Mouse (Mus musculus): ENCODE data around the gene Nfkbib. TPM values are rescaled to one million over a fixed set of nuclear protein-coding genes. Genes with fewer than 3 reads are reported as not detected.
A peak's percentile ranks its signal among the peaks of the same experiment; 100 is the strongest.

Gene Nfkbib
- polyA plus RNA-seq, 1 experiment from 2014 or later = 62.9 TPM

DNA sequence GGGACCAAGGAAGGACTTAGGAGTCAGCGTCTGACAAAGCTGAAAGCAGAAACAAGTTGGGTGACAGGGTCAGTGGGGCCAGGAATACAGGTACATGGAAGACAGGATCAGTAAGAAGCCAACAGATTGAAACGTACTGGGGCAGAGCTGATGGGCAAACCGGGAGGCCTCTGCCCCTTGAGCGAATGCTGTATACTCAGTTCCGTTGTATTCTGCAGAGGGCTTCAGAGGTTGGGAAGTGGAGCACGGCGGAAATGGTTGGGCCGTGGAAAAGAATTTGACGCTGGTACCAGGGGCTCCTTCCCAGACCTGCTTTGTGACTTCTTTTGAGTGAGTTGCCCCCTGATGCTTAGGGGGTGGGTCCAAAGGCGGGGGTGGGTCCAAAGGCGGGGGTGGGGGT, 34.1 kb downstream of the Nfkbib start:
- Histone ChIP-seq H3K4me3 (replicated peaks; ENCODE audit: low read length) (peak overlapping the region; percentile 32; the same call in 1 of the 2 replicates), H3K4me1 (replicated peaks; ENCODE audit: control insufficient read depth, insufficient read depth, low read length) (peaks cover 7% of the 10 kb centered on the region; the same call in 1 of the 2 replicates), H3K9me3 (ENCODE audit: control insufficient read depth, low read length) (no peaks in the 10 kb centered on the region), H3K4me2 (replicated peaks) (peak overlapping the region; percentile 58), H3K9ac (0 out of 2 replicates have a peak overlapping the region, but pooled peaks have one; percentile 34), H3K27me3 (ENCODE audit: control insufficient read depth, insufficient read depth, low read length) (0 out of 2 replicates have a peak, but pooled peaks cover 4% of the 10 kb centered on the region), H3K27ac (no peak overlapping the region), H3K36me3 (replicated peaks; ENCODE audit: control insufficient read depth, insufficient read depth) (peaks cover 9% of the 10 kb centered on the region)
- DNase-seq (ENCODE audit: low spot score) = no peak
- 5% methylated on average over 11 of the region's 11 CpGs for WGBS
- no peak for ATAC-seq (ENCODE audit: low FRiP score)

DNA sequence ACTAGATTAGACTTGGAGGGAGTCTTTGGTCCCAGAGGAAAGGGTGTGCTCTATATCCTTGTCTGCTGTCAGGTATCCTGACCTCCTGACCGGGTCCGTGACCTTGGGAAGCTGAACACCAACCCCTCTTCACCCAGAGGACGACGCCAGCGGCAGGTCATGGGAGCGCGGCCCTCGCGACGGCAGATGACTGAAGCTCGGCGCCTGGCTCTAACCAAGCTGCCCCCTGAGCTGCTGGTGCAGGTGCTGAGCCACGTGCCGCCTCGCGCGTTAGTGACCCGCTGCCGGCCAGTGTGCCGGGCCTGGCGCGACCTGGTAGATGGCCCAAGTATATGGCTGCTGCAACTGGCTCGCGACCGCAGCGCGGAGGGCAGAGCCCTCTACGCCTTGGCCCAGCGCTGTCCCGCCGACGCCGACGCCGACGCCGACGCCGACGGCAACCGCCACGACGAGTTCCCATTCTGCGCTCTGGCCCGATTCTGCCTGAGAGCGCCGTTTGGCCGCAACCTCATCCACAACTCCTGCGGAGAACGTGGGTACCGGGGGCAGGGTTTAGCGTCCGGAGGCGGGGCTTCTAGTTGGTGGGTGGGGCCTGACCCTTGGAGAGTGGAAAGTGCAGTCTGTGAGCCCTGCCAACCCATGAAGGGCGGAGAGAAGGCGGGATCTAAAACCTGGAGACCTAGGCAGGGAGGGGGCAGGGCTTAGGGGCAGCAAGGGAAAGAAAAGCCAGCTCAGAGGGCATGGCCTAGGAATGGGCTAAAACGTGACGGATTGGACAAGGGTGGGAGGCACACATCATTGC, 34.8 kb downstream of the Nfkbib start:
- peaks cover 6% of the 10 kb centered on the region for H3K36me3 ChIP-seq (replicated peaks; ENCODE audit: control insufficient read depth, insufficient read depth)
- H3K9me3 ChIP-seq (ENCODE audit: control insufficient read depth, low read length) = no peaks in the 10 kb centered on the region
- peak overlapping the region; percentile 32 for H3K4me3 ChIP-seq (replicated peaks; ENCODE audit: low read length)
- DNase-seq (ENCODE audit: low spot score) = peak; percentile 60
- 0 out of 2 replicates have a peak, but pooled peaks cover 4% of the 10 kb centered on the region for H3K27me3 ChIP-seq (ENCODE audit: control insufficient read depth, insufficient read depth, low read length)
- no peak overlapping the region for H3K27ac ChIP-seq
- H3K4me2 ChIP-seq (replicated peaks) = peak overlapping the region; percentile 58
- WGBS = 2% methylated on average over 58 of the region's 58 CpGs
- H3K4me1 ChIP-seq (replicated peaks; ENCODE audit: control insufficient read depth, insufficient read depth, low read length) = peaks cover 7% of the 10 kb centered on the region; the same call in 1 of the 2 replicates
- peak; percentile 76 for ATAC-seq (ENCODE audit: low FRiP score)
- H3K9ac ChIP-seq = peak overlapping the region; percentile 34; the same call in 1 of the 2 replicates

DNA sequence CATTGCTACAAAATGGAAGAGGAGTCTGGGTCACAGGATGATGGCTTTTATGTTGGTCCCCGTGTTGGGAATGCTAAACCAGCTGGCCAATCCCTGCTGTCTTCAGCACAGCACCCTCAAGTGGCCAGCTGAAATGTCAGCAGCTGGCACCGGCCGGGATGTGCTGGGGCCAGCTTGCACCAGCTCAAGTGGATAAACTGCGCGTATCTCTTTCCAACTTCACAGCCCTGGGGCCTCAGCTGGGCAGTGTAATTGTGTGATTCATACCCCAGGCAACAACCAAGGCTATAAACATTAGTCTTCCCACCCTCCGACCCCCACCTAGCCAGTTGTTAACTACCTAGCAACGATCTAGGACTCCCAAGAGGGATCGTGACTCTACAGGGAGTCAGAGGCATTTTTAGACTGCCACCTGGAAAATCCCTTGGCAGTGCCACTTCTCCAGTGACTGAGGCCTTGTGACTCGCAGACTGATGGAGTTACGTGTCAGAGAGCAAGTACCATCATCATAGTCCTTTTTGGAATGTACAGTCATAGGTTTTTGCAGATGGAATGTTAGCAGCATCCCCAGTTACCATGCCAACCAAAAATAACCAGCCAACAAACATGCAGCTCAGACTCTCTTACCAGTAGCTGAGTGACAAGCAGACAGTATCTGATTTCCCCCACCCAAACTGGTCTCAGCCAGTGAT, 39.5 kb downstream of the Nfkbib start:
- DNase-seq (ENCODE audit: low spot score) (no peak), ATAC-seq (ENCODE audit: low FRiP score) (0 out of 2 replicates have a peak, but pooled peaks have one; percentile 43)
- no peak overlapping the region for H3K9ac ChIP-seq

DNA sequence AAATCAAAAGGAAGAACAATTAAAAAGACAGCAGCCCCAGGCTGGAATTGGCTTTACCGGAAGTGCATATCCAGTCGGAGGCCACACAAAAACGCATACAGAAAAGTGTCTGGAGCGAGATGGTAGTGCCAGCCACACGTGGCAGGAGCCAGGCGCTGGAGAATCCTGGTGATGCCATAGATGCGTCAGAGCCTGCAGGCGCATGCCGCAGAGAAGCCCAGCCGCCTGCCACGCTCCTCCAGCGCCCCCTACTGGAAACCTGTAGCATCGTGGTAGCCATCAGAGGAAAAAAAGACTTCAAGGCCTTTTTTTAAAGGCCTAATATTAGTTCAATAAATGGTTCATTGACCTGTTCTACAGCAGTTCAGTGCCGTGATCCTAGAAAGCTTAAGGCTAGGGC, 40.7 kb downstream of the Nfkbib start:
- DNase-seq (ENCODE audit: low spot score) (peak; percentile 84), ATAC-seq (ENCODE audit: low FRiP score) (peak; percentile 69; the same call in 1 of the 2 replicates)
- Histone ChIP-seq H3K27me3 (ENCODE audit: control insufficient read depth, insufficient read depth, low read length) (0 out of 2 replicates have a peak, but pooled peaks cover 1% of the 10 kb centered on the region), H3K9me3 (ENCODE audit: control insufficient read depth, low read length) (no peaks in the 10 kb centered on the region), H3K9ac (no peak overlapping the region), H3K4me3 (replicated peaks; ENCODE audit: low read length) (no peak overlapping the region), H3K4me2 (replicated peaks) (peak overlapping the region; percentile 13), H3K4me1 (replicated peaks; ENCODE audit: control insufficient read depth, insufficient read depth, low read length) (no peaks in the 10 kb centered on the region), H3K36me3 (replicated peaks; ENCODE audit: control insufficient read depth, insufficient read depth) (no peaks in the 10 kb centered on the region), H3K27ac (no peak overlapping the region)
- 5% methylated on average over 14 of the region's 14 CpGs for WGBS

More for the DNA sequence above, 39.5 kb downstream of the Nfkbib start:
- no peak overlapping the region for H3K4me3 ChIP-seq (replicated peaks; ENCODE audit: low read length)
- H3K9me3 ChIP-seq (ENCODE audit: control insufficient read depth, low read length) = no peaks in the 10 kb centered on the region
- H3K4me1 ChIP-seq (replicated peaks; ENCODE audit: control insufficient read depth, insufficient read depth, low read length) = peaks cover 5% of the 10 kb centered on the region; the same call in 1 of the 2 replicates
- H3K27ac ChIP-seq = no peak overlapping the region
- no peaks in the 10 kb centered on the region for H3K36me3 ChIP-seq (replicated peaks; ENCODE audit: control insufficient read depth, insufficient read depth)
- 42% methylated on average over 10 of the region's 10 CpGs for WGBS
- 0 out of 2 replicates have a peak, but pooled peaks cover 4% of the 10 kb centered on the region for H3K27me3 ChIP-seq (ENCODE audit: control insufficient read depth, insufficient read depth, low read length)
- H3K4me2 ChIP-seq (replicated peaks) = no peak overlapping the region

DNA sequence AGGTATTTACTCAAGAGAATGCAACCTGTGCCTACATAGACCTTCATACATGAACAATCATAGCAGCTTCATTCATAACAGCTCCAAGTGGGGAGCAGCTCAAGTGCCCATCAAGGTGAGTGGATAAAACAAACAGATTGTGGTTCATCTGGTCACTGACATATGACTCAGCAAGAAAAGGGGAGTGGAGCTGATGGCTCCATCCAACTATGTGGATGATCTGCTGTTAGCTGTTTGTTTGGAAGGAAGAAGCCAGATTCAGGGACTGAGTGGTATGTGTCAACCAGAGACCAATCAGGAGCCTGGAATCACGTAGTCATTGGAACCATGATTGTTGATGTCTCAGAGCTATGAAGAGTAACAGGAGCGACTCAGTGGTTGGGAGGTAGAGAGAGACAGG, 42.7 kb downstream of the Nfkbib start:
- Histone ChIP-seq H3K4me3 (replicated peaks; ENCODE audit: low read length) (no peak overlapping the region), H3K9ac (no peak overlapping the region), H3K4me2 (replicated peaks) (no peak overlapping the region), H3K4me1 (replicated peaks; ENCODE audit: control insufficient read depth, insufficient read depth, low read length) (no peaks in the 10 kb centered on the region), H3K27me3 (ENCODE audit: control insufficient read depth, insufficient read depth, low read length) (no peaks in the 10 kb centered on the region), H3K36me3 (replicated peaks; ENCODE audit: control insufficient read depth, insufficient read depth) (no peaks in the 10 kb centered on the region), H3K27ac (no peak overlapping the region), H3K9me3 (ENCODE audit: control insufficient read depth, low read length) (no peaks in the 10 kb centered on the region)
- no peak for DNase-seq (ENCODE audit: low spot score)
- no peak for ATAC-seq (ENCODE audit: low FRiP score)
- 96% methylated on average over 2 of the region's 2 CpGs for WGBS

DNA sequence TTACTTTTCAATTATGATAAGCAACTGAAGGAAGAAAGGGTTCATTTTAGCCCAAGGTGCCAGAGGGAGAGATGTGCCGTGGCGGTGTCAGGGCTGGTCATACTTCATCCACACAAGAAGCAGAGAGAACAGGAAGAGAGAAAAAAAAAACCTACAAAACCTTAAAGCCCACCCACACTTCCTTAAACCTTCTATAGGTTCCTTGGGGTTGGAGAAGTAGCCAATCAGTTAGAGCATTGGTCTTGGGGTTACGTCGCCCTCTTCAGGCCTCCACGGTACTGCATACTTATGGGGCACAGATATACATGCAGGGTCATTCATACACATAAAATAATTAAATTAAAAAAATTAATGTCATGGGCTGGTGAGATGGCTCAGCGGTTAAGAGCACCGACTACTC, 45.2 kb downstream of the Nfkbib start:
- no peak overlapping the region for H3K9ac ChIP-seq
- H3K27me3 ChIP-seq (ENCODE audit: control insufficient read depth, insufficient read depth, low read length) = no peaks in the 10 kb centered on the region
- no peaks in the 10 kb centered on the region for H3K9me3 ChIP-seq (ENCODE audit: control insufficient read depth, low read length)
- H3K4me3 ChIP-seq (replicated peaks; ENCODE audit: low read length) = no peak overlapping the region
- no peaks in the 10 kb centered on the region for H3K36me3 ChIP-seq (replicated peaks; ENCODE audit: control insufficient read depth, insufficient read depth)
- no peaks in the 10 kb centered on the region for H3K4me1 ChIP-seq (replicated peaks; ENCODE audit: control insufficient read depth, insufficient read depth, low read length)
- no peak for ATAC-seq (ENCODE audit: low FRiP score)
- DNase-seq (ENCODE audit: low spot score) = no peak
- WGBS = 95% methylated on average over 7 of the region's 7 CpGs
- H3K4me2 ChIP-seq (replicated peaks) = no peak overlapping the region
- no peak overlapping the region for H3K27ac ChIP-seq

DNA sequence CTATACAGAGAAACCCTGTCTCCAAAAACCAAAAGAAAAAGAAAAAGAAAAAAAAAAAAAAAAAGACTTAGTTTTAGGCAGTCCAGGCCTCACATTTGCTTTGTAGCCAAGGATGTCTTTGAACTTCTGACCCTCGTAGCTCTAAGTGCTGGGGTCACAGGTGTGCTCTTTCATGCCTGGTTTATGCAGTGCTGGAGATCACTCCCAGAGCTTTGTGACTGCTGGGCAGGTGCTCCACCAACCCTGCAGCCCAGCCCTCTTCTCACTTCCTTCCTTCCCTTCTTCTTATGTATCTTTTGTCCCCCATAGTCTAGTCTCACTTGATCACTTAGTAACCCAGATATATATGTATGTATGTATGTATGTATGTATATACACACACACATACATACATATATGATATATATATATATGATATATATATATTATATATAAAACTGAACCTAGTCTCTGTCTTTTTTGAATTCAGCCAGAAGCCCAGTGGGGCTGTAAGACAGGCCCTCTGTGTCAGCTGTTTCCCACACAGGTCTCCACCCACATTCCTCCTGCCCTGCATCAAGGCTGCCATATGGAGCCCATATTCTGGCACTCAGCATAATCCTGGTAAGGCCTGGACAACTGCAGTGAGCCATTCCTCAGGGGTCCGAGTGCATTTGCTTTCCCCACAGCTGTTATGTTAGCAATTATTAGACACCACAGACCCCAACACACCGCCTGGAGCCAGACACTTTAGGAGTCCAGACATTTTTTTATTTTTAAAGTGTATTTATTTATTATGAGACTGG, 46.4 kb downstream of the Nfkbib start:
- H3K4me1 ChIP-seq (replicated peaks; ENCODE audit: control insufficient read depth, insufficient read depth, low read length) = 0 out of 2 replicates have a peak, but pooled peaks cover 9% of the 10 kb centered on the region
- H3K9ac ChIP-seq = no peak overlapping the region
- H3K27ac ChIP-seq = no peak overlapping the region
- no peak for DNase-seq (ENCODE audit: low spot score)
- no peak overlapping the region for H3K4me2 ChIP-seq (replicated peaks)
- H3K36me3 ChIP-seq (replicated peaks; ENCODE audit: control insufficient read depth, insufficient read depth) = no peaks in the 10 kb centered on the region
- 66% methylated on average over 3 of the region's 3 CpGs for WGBS
- ATAC-seq (ENCODE audit: low FRiP score) = no peak
- no peak overlapping the region for H3K4me3 ChIP-seq (replicated peaks; ENCODE audit: low read length)
- H3K9me3 ChIP-seq (ENCODE audit: control insufficient read depth, low read length) = no peaks in the 10 kb centered on the region
- H3K27me3 ChIP-seq (ENCODE audit: control insufficient read depth, insufficient read depth, low read length) = no peaks in the 10 kb centered on the region

DNA sequence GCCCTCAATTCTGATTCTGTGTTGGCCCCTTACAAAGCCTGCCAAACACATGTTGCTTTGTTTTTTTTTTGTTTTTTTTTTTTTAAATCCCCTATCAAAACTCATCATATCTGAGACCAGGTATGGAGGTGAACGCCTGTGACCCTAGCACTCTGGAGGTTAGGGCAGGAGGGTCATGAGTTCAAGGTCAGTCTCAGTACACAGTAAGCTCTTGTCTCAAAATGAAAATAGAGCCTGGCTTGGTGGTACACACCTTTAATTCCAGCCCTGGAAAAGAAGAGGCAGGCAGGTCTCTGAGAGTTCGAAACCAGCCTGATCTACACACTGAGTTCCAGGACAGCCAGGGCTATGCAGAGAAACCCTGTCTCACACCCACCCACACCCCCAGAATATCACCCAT, 47.7 kb downstream of the Nfkbib start:
- Histone ChIP-seq H3K9me3 (ENCODE audit: control insufficient read depth, low read length) (no peaks in the 10 kb centered on the region), H3K27ac (no peak overlapping the region), H3K4me1 (replicated peaks; ENCODE audit: control insufficient read depth, insufficient read depth, low read length) (0 out of 2 replicates have a peak, but pooled peaks cover 9% of the 10 kb centered on the region), H3K36me3 (replicated peaks; ENCODE audit: control insufficient read depth, insufficient read depth) (no peaks in the 10 kb centered on the region), H3K4me3 (replicated peaks; ENCODE audit: low read length) (no peak overlapping the region), H3K9ac (no peak overlapping the region), H3K27me3 (ENCODE audit: control insufficient read depth, insufficient read depth, low read length) (no peaks in the 10 kb centered on the region), H3K4me2 (replicated peaks) (no peak overlapping the region)
- 86% methylated on average over 2 of the region's 2 CpGs for WGBS
- ATAC-seq (ENCODE audit: low FRiP score) = no peak
- no peak for DNase-seq (ENCODE audit: low spot score)
